Mouse (Mus musculus) G1E (cell line): ENCODE measurements around the gene Yju2.

Source experiments
- CTCF ChIP-seq: IDR thresholded peaks from 2 replicates; pipeline ENCODE4 v1.5.1; 2012; ENCODE audit warnings: low read depth, low read length, inconsistent platforms, mixed read lengths
- GATA1 ChIP-seq: IDR thresholded peaks from 2 replicates; pipeline ENCODE4 v1.6.1; 2012; ENCODE audit warnings: borderline replicate concordance, low read length, inconsistent platforms, mixed read lengths

- no peak for TF ChIP-seq CTCF
- TF ChIP-seq GATA1, result no peak
These were observed 8.3 kb downstream of the Yju2 start for GRCm38 (mm10) chr17:55967186-55967585.
